Mouse (Mus musculus) liver, embryonic 14.5 days (tissue): ENCODE results near the gene Ttc38.
A peak's percentile ranks its signal among the peaks of the same experiment; 100 is the strongest.

Experiments used
- CTCF ChIP-seq: IDR thresholded peaks from 2 replicates; pipeline ENCODE4 v1.5.1; 2016; ENCODE audit warnings: antibody characterized with exemption, low read depth, control low read depth
- EP300 ChIP-seq: IDR thresholded peaks from 2 replicates; pipeline ENCODE4 v1.6.1; 2016; ENCODE audit warnings: antibody characterized with exemption, low read depth

DNA sequence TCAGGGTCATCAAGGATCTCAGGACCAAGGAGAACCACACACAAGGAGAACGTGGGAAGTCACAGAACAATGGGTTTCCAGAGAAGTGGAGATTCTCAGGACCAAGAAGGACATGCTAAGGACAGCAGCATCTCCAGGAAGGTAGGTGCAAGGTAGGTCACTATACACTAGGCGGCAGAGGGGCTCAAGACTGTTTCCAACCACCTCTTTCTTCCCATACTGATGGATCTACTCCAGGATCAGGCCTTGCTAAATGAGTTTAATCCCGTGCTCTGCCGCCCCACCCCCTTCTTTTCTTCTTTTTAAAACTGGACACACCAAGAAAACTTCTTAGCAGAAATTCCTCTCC lies 10.1 kb upstream of the Ttc38 start:
- TF ChIP-seq CTCF (0 out of 2 replicates have a peak, but pooled peaks have one; percentile 28), EP300 (no peak)
